Mouse (Mus musculus) left cerebral cortex, adult 2 months (tissue): ENCODE results near the gene Rbms2. TPM values are rescaled to one million over a fixed set of nuclear protein-coding genes. Genes with fewer than 3 reads are reported as not detected.

Experiments used
- DNase-seq, 2 experiments: peaks; one replicate each; pipeline ENCODE4 v3.0.0; 2021 to 2022; ENCODE audit warnings: low spot score in 2 of 2, mixed read lengths in 1 of 2; ENCODE audit errors: extremely low spot score in 1 of 2
- H3K27ac ChIP-seq: fragments of 200-600 bp; 2 replicates; pipeline ENCODE4 v1.8.1; 2022
- H3K4me3 ChIP-seq: fragments of 200-600 bp; 2 replicates; pipeline ENCODE4 v1.8.1; 2022
- CTCF ChIP-seq: fragments of 200-600 bp; IDR thresholded peaks from 2 replicates; pipeline ENCODE4 v1.8.1; 2022; ENCODE audit warnings: antibody characterized with exemption, mild to moderate bottlenecking, moderate library complexity
- intact Hi-C: fragments of 180-260 bp; cut with DNase I; formaldehyde crosslinking; loops from one replicate; pipeline ENCODE4 v1.15.1; 2025
- total RNA-seq, 2 experiments: library from RNA; stranded (reverse); gene quantifications; 2 replicates each; pipeline ENCODE4 v1.2.3; 2021

Gene Rbms2
- total RNA-seq, 2 experiments from 2014 or later, result 15.6 to 16.4 TPM

- no peak for TF ChIP-seq CTCF
- no peak for DNase-seq
- no peak overlapping the region for H3K27ac ChIP-seq
Observed at GRCm38 (mm10) chr10:128153978-128154377, 26.1 kb downstream of the Rbms2 start.

GRCm38 (mm10) chr10:128150941-128151340 lies 29.2 kb downstream of the Rbms2 start:
- no peak for DNase-seq
- H3K4me3 ChIP-seq, result no peak overlapping the region

More at GRCm38 (mm10) chr10:128153978-128154377, 26.1 kb downstream of the Rbms2 start:
- H3K4me3 ChIP-seq, result no peak overlapping the region
- intact Hi-C loops, result no loop called here

GRCm38 (mm10) chr10:128149592-128149991 lies 30.5 kb downstream of the Rbms2 start:
- intact Hi-C loops, result no loop called here
- DNase-seq, result no peak
- TF ChIP-seq CTCF, result peak; percentile 47
- no peak overlapping the region for H3K4me3 ChIP-seq
- 0 out of 2 replicates have a peak overlapping the region, but pooled peaks have one; percentile 47 for H3K27ac ChIP-seq

More at GRCm38 (mm10) chr10:128150941-128151340, 29.2 kb downstream of the Rbms2 start:
- no peak for TF ChIP-seq CTCF
- no peak overlapping the region for H3K27ac ChIP-seq
- intact Hi-C loops, result loop anchor here (2.0 kb wide), 1 partner anchor 16 kb away; no protein-coding TSS in a partner anchor

GRCm38 (mm10) chr10:128148789-128149365 lies 31.2 kb downstream of the Rbms2 start:
- Histone ChIP-seq H3K27ac (peak overlapping the region; percentile 47; the same call in 1 of the 2 replicates), H3K4me3 (no peak overlapping the region)
- intact Hi-C loops, result no loop called here
- no peak for DNase-seq
- TF ChIP-seq CTCF, result no peak

- intact Hi-C loops, result no loop called here
Observed at GRCm38 (mm10) chr10:128144961-128145360, 35.1 kb downstream of the Rbms2 start.

GRCm38 (mm10) chr10:128143659-128144058 lies 36.4 kb downstream of the Rbms2 start:
- DNase-seq, result no peak
- intact Hi-C loops, result no loop called here
- no peak for TF ChIP-seq CTCF
- no peak overlapping the region for H3K4me3 ChIP-seq
- no peak overlapping the region for H3K27ac ChIP-seq

More at GRCm38 (mm10) chr10:128144961-128145360, 35.1 kb downstream of the Rbms2 start:
- no peak for DNase-seq
- Histone ChIP-seq H3K27ac (no peak overlapping the region), H3K4me3 (no peak overlapping the region)
- TF ChIP-seq CTCF, result no peak

- DNase-seq, result no peak
- Histone ChIP-seq H3K27ac (no peak overlapping the region), H3K4me3 (no peak overlapping the region)
- peak; percentile 40 for TF ChIP-seq CTCF
- intact Hi-C loops, result no loop called here
Observed at GRCm38 (mm10) chr10:128142165-128142564, 37.9 kb downstream of the Rbms2 start.

GRCm38 (mm10) chr10:128140236-128140952 lies 39.7 kb downstream of the Rbms2 start:
- Histone ChIP-seq H3K4me3 (no peak overlapping the region), H3K27ac (no peak overlapping the region)
- intact Hi-C loops, result no loop called here
- no peak for DNase-seq
- TF ChIP-seq CTCF, result peak; percentile 78

GRCm38 (mm10) chr10:128135374-128135773 lies 44.7 kb downstream of the Rbms2 start:
- intact Hi-C loops, result no loop called here
- H3K27ac ChIP-seq, result peak overlapping the region; percentile 81; the same call in 1 of the 2 replicates
- no peak for DNase-seq
- H3K4me3 ChIP-seq, result no peak overlapping the region
- no peak for TF ChIP-seq CTCF

- H3K4me3 ChIP-seq, result no peak overlapping the region
- intact Hi-C loops, result loop anchor here (2.0 kb wide), 1 partner anchor 37 kb away; no protein-coding TSS in a partner anchor
- no peak for TF ChIP-seq CTCF
- peak; percentile 52 to 70 for DNase-seq
- peak overlapping the region; percentile 81 for H3K27ac ChIP-seq
Observed at GRCm38 (mm10) chr10:128133650-128134332, 46.3 kb downstream of the Rbms2 start.

- no peak for DNase-seq
- no peak overlapping the region for H3K4me3 ChIP-seq
- intact Hi-C loops, result loop anchor here (2.0 kb wide), 1 partner anchor 35 kb away; no protein-coding TSS in a partner anchor
- no peak overlapping the region for H3K27ac ChIP-seq
- no peak for TF ChIP-seq CTCF
Observed at GRCm38 (mm10) chr10:128131812-128132211, 48.3 kb downstream of the Rbms2 start.

GRCm38 (mm10) chr10:128131297-128131696 lies 48.8 kb downstream of the Rbms2 start:
- H3K27ac ChIP-seq, result no peak overlapping the region
- intact Hi-C loops, result no loop called here

More at GRCm38 (mm10) chr10:128131297-128131696, 48.8 kb downstream of the Rbms2 start:
- no peak overlapping the region for H3K4me3 ChIP-seq
- TF ChIP-seq CTCF, result no peak
- no peak for DNase-seq
